Mouse (Mus musculus) intestine, postnatal 0 days (tissue): Measurements from ENCODE around the gene Clec1b. TPM values are rescaled to one million over a fixed set of nuclear protein-coding genes. Genes with fewer than 3 reads are reported as not detected.
A peak's percentile ranks its signal among the peaks of the same experiment; 100 is the strongest.

Experiments used
- ATAC-seq: fragments of 200-750 bp; cut with Nextera tagmentation; 2 replicates; pipeline ENCODE4 v1.8.0; 2017; ENCODE audit warnings: mild to moderate bottlenecking, moderate TSS enrichment, moderate library complexity
- H3K27ac ChIP-seq: fragments of 300-500 bp; sonication (generic); 2 replicates; pipeline ENCODE4 v1.5.1; 2014; ENCODE audit warnings: mild to moderate bottlenecking, low read depth, low read length, moderate library complexity
- H3K27me3 ChIP-seq: fragments of 300-500 bp; sonication (generic); replicated peaks from 2 replicates; pipeline ENCODE4 v1.6.1; 2014; ENCODE audit warnings: low read length, mixed read lengths; ENCODE audit not compliant: control insufficient read depth, insufficient read depth
- H3K36me3 ChIP-seq: fragments of 300-500 bp; sonication (generic); 2 replicates; pipeline ENCODE4 v1.6.1; 2014; ENCODE audit warnings: mild to moderate bottlenecking, moderate library complexity; ENCODE audit not compliant: control insufficient read depth, insufficient read depth
- H3K4me1 ChIP-seq: fragments of 300-500 bp; sonication (generic); replicated peaks from 2 replicates; pipeline ENCODE4 v1.6.1; 2014; ENCODE audit warnings: antibody characterized with exemption, low read length, mixed read lengths; ENCODE audit not compliant: control insufficient read depth, insufficient read depth
- H3K4me2 ChIP-seq: fragments of 300-500 bp; sonication (generic); replicated peaks from 2 replicates; pipeline ENCODE4 v1.6.1; 2014; ENCODE audit warnings: low read depth, mild to moderate bottlenecking, moderate library complexity
- H3K4me3 ChIP-seq: fragments of 300-500 bp; sonication (generic); 2 replicates; pipeline ENCODE4 v1.5.1; 2014; ENCODE audit warnings: low read depth, low read length
- H3K9ac ChIP-seq: fragments of 300-500 bp; sonication (generic); 2 replicates; pipeline ENCODE4 v1.6.1; 2014; ENCODE audit warnings: mild to moderate bottlenecking, low read depth, low read length
- H3K9me3 ChIP-seq: fragments of 300-500 bp; sonication (generic); 2 replicates; pipeline ENCODE4 v1.6.1; 2016; ENCODE audit warnings: mixed run types; ENCODE audit not compliant: control insufficient read depth
- CTCF ChIP-seq: sonication (generic); IDR thresholded peaks from 2 replicates; pipeline ENCODE4 v1.5.1; 2016; ENCODE audit warnings: low read depth, mild to moderate bottlenecking, control low read depth, antibody characterized with exemption, moderate library complexity
- whole genome bisulfite sequencing: fragments of 180-500 bp; shearing (Covaris S2); extraction: QIAGEN DNeasy Blood & Tissue Kit; methylation state at CpG from one replicate; pipeline ENCODE4 v1.1.7; 2014; 5-methylcytosine and 5-hydroxymethylcytosine counted together
- polyA plus RNA-seq: library from polyadenylated mRNA; unstranded; fragments of >200 nt; fragmentation: Nextera tagmentation; extraction: Ambion mirVana; gene quantifications from 2 replicates; pipeline ENCODE4 v1.2.1, GENCODE M21; 2015

Clec1b gene
- polyA plus RNA-seq, 1 experiment from 2014 or later, result 0.29 TPM

DNA sequence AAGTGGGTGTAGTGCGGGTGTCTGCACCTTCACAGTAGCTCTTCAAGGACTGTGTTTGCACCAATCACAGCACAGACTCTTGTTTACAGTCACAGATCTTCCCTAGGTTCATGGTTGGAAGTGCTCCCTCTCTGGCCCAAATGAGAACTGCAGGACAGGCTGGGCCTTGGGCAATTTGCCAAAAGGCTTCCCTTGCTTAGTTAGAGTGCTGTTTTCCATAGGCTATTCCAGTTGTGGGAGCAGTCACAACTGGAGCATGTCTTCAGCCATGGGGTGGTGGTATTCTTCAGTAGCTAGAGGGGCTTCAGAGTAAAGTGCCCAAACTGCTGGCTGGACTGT, 26.6 kb downstream of the Clec1b start:
- WGBS, result 26% methylated on average over 1 of the region's 1 CpGs
- peak; percentile 83 for ATAC-seq
- Histone ChIP-seq H3K9ac (no peak overlapping the region), H3K27me3 (no peaks in the 10 kb centered on the region), H3K4me2 (no peak overlapping the region), H3K9me3 (no peaks in the 10 kb centered on the region), H3K36me3 (no peaks in the 10 kb centered on the region), H3K27ac (no peak overlapping the region), H3K4me1 (no peaks in the 10 kb centered on the region), H3K4me3 (no peak overlapping the region)
- peak; percentile 92 for TF ChIP-seq CTCF

GRCm38 (mm10) chr6:129425217-129425616, 28.1 kb downstream of the Clec1b start:
- no peak for TF ChIP-seq CTCF
- Histone ChIP-seq H3K36me3 (no peaks in the 10 kb centered on the region), H3K27me3 (no peaks in the 10 kb centered on the region), H3K4me3 (no peak overlapping the region), H3K27ac (no peak overlapping the region), H3K4me1 (no peaks in the 10 kb centered on the region), H3K9me3 (no peaks in the 10 kb centered on the region), H3K9ac (no peak overlapping the region), H3K4me2 (no peak overlapping the region)
- WGBS, result 33% methylated on average over 5 of the region's 5 CpGs
- no peak for ATAC-seq

DNA sequence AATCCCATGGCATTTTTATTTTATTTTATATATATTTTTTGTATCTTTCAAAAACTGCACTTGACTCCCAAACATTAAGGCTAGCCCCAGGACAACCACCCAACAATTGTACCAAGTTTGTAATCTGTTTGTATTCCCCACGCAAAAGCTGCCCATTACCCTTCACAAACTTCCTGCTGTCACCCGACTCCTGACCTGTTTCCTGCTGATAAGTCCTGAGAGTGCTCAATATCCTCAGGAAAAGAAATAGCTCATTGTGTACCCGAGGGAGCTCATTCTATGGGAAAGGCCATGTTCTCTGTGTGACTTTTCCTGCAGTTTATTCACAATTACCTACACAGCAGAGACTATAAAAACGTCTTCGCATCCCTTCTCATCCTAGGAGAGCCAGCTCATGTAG, 28.7 kb downstream of the Clec1b start:
- Histone ChIP-seq H3K9ac (no peak overlapping the region), H3K9me3 (no peaks in the 10 kb centered on the region), H3K27me3 (no peaks in the 10 kb centered on the region), H3K4me3 (no peak overlapping the region), H3K36me3 (no peaks in the 10 kb centered on the region), H3K4me1 (no peaks in the 10 kb centered on the region), H3K4me2 (no peak overlapping the region), H3K27ac (no peak overlapping the region)
- WGBS, result 30% methylated on average over 5 of the region's 5 CpGs
- ATAC-seq, result no peak
- no peak for TF ChIP-seq CTCF

DNA sequence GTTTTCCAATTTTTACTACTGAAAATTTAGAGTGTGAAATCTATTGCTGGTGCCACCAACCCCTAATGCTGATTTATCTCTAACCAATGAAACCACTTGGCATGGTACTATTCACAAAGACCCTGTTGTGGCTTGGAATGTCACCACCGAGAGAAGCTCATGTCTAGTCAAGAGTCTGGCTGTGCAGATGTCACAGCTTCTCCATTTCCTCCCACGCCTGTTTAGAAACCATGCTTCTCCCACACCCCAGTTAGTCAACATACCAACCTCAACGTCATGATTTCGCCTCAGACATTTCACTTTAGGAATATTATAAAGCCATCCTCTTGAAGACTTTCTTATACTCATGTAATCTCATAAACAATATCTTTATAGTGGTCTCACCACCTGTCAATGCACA, 30.2 kb downstream of the Clec1b start:
- Histone ChIP-seq H3K9me3 (no peaks in the 10 kb centered on the region), H3K4me1 (no peaks in the 10 kb centered on the region), H3K9ac (no peak overlapping the region), H3K27ac (no peak overlapping the region), H3K4me2 (no peak overlapping the region), H3K27me3 (no peaks in the 10 kb centered on the region), H3K4me3 (no peak overlapping the region), H3K36me3 (no peaks in the 10 kb centered on the region)
- no peak for ATAC-seq
- 77% methylated on average over 4 of the region's 4 CpGs for WGBS
- TF ChIP-seq CTCF, result no peak

DNA sequence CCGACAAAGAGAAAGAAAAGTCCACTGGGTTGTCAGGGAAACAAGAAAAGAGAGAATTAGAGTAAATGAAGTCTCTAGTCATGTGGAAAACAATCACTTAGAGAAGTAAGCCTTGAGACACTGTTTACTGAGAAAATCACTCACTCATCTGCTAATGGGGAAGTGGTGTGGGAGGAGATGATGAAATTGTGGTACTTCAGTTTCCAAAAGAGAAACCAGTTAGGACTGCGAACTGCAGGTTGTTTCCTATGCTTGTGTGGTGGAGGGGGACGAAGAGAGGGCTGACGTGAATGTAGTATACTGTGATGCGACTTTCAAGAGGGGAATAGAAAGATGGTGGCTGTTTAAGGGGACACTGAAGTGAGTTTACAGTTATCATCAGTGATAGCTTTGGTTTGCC, 37.1 kb downstream of the Clec1b start:
- no peak for TF ChIP-seq CTCF
- Histone ChIP-seq H3K27ac (no peak overlapping the region), H3K9ac (no peak overlapping the region), H3K4me1 (no peaks in the 10 kb centered on the region), H3K27me3 (no peaks in the 10 kb centered on the region), H3K4me2 (no peak overlapping the region), H3K36me3 (no peaks in the 10 kb centered on the region), H3K4me3 (no peak overlapping the region), H3K9me3 (no peaks in the 10 kb centered on the region)
- ATAC-seq, result no peak
- WGBS, result 80% methylated on average over 5 of the region's 5 CpGs

DNA sequence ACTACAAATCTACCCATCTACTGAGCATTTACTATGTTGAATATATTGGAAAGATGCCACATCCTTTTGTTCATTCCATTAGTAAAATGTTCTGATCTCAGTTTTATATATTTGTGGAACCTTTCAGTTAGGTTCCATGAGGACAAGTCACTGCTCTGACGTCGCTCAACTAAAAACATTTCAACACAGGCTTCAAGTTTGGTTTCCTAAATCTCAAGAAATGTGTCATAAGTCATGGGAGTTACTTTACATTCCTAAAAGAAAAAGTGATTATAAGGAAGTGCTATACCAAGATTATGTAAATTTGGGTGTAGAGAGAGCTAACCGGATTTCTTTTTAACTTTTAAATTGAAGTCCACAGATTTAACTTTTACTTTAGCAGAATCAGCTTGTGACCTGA, 38.9 kb downstream of the Clec1b start:
- no peak for TF ChIP-seq CTCF
- H3K4me3 ChIP-seq, result no peak overlapping the region
- ATAC-seq, result no peak
- H3K27me3 ChIP-seq, result no peaks in the 10 kb centered on the region
- no peak overlapping the region for H3K4me2 ChIP-seq
- no peak overlapping the region for H3K27ac ChIP-seq
- 83% methylated on average over 3 of the region's 3 CpGs for WGBS
- no peaks in the 10 kb centered on the region for H3K36me3 ChIP-seq
- H3K4me1 ChIP-seq, result no peaks in the 10 kb centered on the region
- H3K9ac ChIP-seq, result no peak overlapping the region
- H3K9me3 ChIP-seq, result no peaks in the 10 kb centered on the region

DNA sequence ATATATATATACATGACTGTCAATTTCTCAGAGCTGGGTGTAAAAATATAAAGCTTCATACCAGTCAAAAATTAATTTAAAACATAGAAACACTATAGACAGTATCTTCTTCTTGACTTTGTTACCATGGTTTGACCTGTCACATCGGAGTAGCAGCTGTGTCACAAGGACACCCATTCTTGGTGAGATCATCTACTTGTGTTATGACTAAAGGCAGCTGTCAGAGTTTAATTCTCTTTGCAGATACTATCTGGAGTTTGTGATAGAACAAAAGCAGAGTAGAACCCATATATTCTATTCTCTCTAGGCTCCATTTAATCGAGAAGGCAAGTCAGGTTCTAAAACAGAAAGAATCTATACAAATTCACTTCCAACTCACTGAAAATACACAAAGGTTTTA, 40.9 kb downstream of the Clec1b start:
- WGBS, result 90% methylated on average over 2 of the region's 2 CpGs
- Histone ChIP-seq H3K4me3 (no peak overlapping the region), H3K4me2 (no peak overlapping the region), H3K27ac (no peak overlapping the region), H3K4me1 (no peaks in the 10 kb centered on the region), H3K27me3 (no peaks in the 10 kb centered on the region), H3K9me3 (no peaks in the 10 kb centered on the region), H3K36me3 (no peaks in the 10 kb centered on the region), H3K9ac (no peak overlapping the region)
- ATAC-seq, result no peak
- no peak for TF ChIP-seq CTCF
